Mouse (Mus musculus): ENCODE data around the gene Rpf2. TPM values are rescaled to one million over a fixed set of nuclear protein-coding genes. Genes with fewer than 3 reads are reported as not detected.

The Rpf2 gene
- polyA plus RNA-seq, 1 experiment from 2014 or later, result 72.9 TPM

- no peak overlapping the region for H3K4me3 ChIP-seq (replicated peaks)
- H3K4me1 ChIP-seq, result no peaks in the 10 kb centered on the region
- no peak overlapping the region for H3K4me2 ChIP-seq
- no peaks in the 10 kb centered on the region for H3K27me3 ChIP-seq
- WGBS, result 76% methylated on average over 3 of the region's 3 CpGs
- H3K36me3 ChIP-seq (replicated peaks), result no peaks in the 10 kb centered on the region
- no peaks in the 10 kb centered on the region for H3K9me3 ChIP-seq
- ATAC-seq (ENCODE audit: low FRiP score), result no peak
- no peak overlapping the region for H3K27ac ChIP-seq
- no peak overlapping the region for H3K9ac ChIP-seq
Observed at GRCm38 (mm10) chr10:40188831-40189230, 58.0 kb downstream of the Rpf2 start.

- Histone ChIP-seq H3K4me1 (no peaks in the 10 kb centered on the region), H3K9ac (no peak overlapping the region), H3K27me3 (no peaks in the 10 kb centered on the region), H3K4me3 (replicated peaks) (no peak overlapping the region), H3K9me3 (no peaks in the 10 kb centered on the region), H3K36me3 (replicated peaks) (no peaks in the 10 kb centered on the region), H3K27ac (no peak overlapping the region), H3K4me2 (no peak overlapping the region)
- ATAC-seq (ENCODE audit: low FRiP score), result no peak
Observed at GRCm38 (mm10) chr10:40185956-40186355, 60.9 kb downstream of the Rpf2 start.

GRCm38 (mm10) chr10:40180011-40180410, 66.8 kb downstream of the Rpf2 start:
- 92% methylated on average over 2 of the region's 2 CpGs for WGBS
- Histone ChIP-seq H3K27ac (no peak overlapping the region), H3K4me2 (no peak overlapping the region), H3K9ac (no peak overlapping the region), H3K4me3 (replicated peaks) (no peak overlapping the region), H3K27me3 (no peaks in the 10 kb centered on the region), H3K36me3 (replicated peaks) (no peaks in the 10 kb centered on the region), H3K4me1 (no peaks in the 10 kb centered on the region), H3K9me3 (no peaks in the 10 kb centered on the region)
- ATAC-seq (ENCODE audit: low FRiP score), result no peak

GRCm38 (mm10) chr10:40179142-40179541, 67.7 kb downstream of the Rpf2 start:
- Histone ChIP-seq H3K27me3 (no peaks in the 10 kb centered on the region), H3K9ac (no peak overlapping the region), H3K9me3 (no peaks in the 10 kb centered on the region), H3K27ac (no peak overlapping the region), H3K4me3 (replicated peaks) (no peak overlapping the region), H3K4me2 (no peak overlapping the region), H3K36me3 (replicated peaks) (no peaks in the 10 kb centered on the region), H3K4me1 (no peaks in the 10 kb centered on the region)
- WGBS, result 93% methylated on average over 5 of the region's 5 CpGs
- ATAC-seq (ENCODE audit: low FRiP score), result no peak

GRCm38 (mm10) chr10:40177323-40177962, 69.4 kb downstream of the Rpf2 start:
- no peaks in the 10 kb centered on the region for H3K9me3 ChIP-seq
- H3K4me1 ChIP-seq, result no peaks in the 10 kb centered on the region
- H3K4me2 ChIP-seq, result no peak overlapping the region
- no peak overlapping the region for H3K9ac ChIP-seq
- WGBS, result 65% methylated on average over 6 of the region's 6 CpGs
- no peak overlapping the region for H3K4me3 ChIP-seq (replicated peaks)
- no peak overlapping the region for H3K27ac ChIP-seq
- no peaks in the 10 kb centered on the region for H3K27me3 ChIP-seq
- no peaks in the 10 kb centered on the region for H3K36me3 ChIP-seq (replicated peaks)
- ATAC-seq (ENCODE audit: low FRiP score), result no peak

Other genes with a start within 250 kb of the Rpf2 start
- gene Mfsd4b1, start 221.8 kb downstream of the Rpf2 start, polyA plus RNA-seq (2016; fragmentation: Nextera tagmentation; extraction: Ambion mirVana), result 0.15 TPM in 1 of 2 replicates, not detected in the other
- 5.4 and 8.7 TPM in 2 replicates for gene Slc16a10, start 104.8 kb downstream of the Rpf2 start, polyA plus RNA-seq (2016; fragmentation: Nextera tagmentation; extraction: Ambion mirVana)
- 131 and 135 TPM in 2 replicates for gene Gtf3c6, start 11.1 kb upstream of the Rpf2 start, polyA plus RNA-seq (2016; fragmentation: Nextera tagmentation; extraction: Ambion mirVana)
- gene Amd1, start 55.1 kb upstream of the Rpf2 start, polyA plus RNA-seq (2016; fragmentation: Nextera tagmentation; extraction: Ambion mirVana), result 71.3 and 73.4 TPM in 2 replicates
- 12.5 and 12.9 TPM in 2 replicates for gene Cdk19, start 92.5 kb upstream of the Rpf2 start, polyA plus RNA-seq (2016; fragmentation: Nextera tagmentation; extraction: Ambion mirVana)